Mouse (Mus musculus) urinary bladder, postnatal 14 days (tissue): ENCODE results near the gene Morn1.

Source experiments
- DNase-seq: peaks from one replicate; pipeline ENCODE4 v3.0.0; 2021; ENCODE audit warnings: low spot score

The Morn1 gene

DNA sequence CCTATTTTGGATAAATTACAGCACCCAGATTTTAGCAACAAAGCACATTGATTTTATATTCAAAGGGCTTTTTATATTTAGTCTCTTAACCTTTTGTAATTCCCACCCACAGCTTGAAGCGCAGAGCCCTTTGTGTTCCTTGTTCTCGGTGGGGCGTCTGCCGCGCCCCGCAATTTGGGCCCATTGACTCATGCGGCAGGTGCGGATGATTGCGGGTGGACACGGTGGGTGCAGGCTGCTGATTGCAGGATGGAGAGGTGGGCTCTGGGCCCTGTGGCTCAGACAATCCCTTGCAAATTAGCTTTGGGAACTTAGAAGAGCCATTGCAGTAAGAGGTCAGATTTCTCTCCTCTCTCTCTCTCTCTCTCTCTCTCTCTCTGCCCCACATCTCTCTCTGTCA is 31.9 kb downstream of the Morn1 start:
- no peak for DNase-seq

DNA sequence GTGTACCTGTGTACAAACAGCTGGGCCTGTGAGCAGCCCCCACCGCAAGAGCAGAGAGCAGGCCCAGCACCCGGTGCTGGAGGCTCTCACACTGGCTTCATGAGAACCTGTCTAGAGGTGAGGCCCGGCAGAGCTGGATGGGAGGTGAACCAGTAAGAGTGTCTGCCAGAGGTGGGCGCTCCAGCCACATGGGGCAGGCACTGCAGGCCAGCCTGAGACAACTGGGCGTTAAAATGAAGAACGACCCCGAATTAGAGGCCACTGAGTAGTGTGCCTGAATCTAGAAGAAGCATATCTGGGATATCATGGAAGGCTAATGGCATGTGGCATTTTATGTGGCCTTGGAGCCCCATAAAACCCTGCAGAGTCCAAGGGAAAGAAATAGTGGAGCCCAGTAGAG is 33.7 kb downstream of the Morn1 start:
- no peak for DNase-seq

DNA sequence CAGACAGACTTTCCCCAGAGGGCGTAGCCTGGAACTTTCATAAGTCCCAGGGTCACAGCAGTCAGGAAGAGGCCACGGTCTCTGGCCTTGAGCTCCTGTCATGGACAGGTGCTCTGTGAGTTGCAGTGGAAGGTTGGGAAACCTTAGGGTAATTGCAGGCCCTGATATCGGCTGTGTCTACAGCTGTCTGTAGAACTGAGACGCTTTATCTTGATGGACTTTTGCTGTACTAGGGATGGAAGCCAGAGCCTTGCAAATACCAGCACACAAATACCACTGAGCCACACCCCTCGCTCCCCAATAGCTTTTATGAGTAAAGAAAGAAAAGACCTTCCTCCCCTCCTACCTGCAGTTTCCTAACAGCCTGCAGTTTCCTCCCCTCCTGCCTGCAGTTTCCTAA is 34.2 kb downstream of the Morn1 start:
- DNase-seq: peak; percentile 60

DNA sequence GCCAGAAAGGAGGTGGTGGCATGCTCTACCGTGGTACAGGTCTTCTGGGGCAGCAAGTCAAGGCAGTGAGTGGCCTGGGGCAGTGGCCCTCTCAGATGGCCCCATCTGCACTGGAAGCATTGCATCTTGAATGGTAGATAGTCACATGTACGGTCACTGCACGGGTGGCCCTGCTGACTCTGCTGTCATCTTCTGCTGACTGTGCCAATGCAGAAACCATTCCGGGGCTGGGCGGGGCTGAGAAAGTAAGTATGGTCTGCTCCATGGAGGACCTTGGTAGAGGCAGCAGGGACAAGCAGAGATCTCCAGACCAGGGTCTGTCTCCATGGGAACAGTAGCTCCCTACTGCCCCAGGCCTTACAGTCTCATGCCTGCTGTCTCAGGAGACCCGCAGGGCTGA is 34.8 kb downstream of the Morn1 start:
- no peak for DNase-seq

DNA sequence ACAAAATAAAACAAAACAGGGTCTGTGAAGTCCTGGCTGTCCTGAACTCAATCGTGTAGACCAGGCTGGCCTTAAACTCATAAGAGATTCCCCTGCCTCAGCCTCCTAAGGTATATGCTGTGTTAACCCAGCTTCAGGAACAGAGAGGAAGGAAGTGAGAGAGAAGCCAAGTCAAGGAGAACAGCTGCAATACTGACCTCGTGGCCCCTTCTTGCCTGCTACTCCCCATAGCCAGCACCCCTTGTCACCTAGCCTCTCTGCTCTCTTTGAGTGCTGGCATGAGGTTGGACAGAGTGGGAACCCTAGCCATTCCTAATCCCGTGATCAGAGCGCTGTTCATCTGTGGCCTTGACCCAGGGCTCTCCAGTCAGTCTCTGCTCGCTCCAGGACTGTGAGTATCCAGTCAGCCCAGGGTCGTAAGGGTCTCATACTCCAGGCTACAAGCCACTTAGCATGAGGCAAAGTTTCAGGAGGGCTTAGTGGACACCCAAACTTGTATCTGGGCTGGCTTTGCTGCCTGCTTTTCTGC is 35.6 kb downstream of the Morn1 start:
- DNase-seq: no peak

DNA sequence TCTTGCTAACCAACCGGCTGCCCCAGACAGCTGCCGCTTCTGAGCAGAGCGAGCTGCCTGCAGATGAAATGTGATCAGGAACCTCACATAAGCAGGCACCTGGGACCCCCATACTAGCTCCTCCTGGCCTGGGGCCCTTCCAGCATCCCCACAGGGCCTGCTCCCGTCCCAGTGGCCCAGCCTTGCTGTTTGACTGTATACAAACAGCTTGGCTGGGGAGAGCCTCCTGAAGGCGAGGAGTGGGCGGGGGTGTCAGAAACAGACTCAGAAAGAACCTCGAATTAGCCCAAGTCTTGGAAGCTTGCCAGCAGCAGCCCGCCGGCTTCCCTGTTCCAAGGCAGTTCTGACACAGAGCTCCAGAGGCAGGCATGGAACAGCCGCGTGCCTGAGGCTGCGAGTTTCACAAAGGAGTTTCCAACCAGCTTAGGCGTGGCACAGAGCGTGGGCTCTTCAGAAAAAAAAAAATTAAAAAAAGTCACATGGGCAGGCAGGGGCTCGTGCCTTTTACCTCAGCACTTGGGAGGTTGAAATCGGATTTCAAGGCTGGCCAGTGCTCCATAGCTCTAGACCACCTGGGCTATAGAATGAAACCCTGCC is 36.2 kb downstream of the Morn1 start:
- DNase-seq: peak; percentile 77

DNA sequence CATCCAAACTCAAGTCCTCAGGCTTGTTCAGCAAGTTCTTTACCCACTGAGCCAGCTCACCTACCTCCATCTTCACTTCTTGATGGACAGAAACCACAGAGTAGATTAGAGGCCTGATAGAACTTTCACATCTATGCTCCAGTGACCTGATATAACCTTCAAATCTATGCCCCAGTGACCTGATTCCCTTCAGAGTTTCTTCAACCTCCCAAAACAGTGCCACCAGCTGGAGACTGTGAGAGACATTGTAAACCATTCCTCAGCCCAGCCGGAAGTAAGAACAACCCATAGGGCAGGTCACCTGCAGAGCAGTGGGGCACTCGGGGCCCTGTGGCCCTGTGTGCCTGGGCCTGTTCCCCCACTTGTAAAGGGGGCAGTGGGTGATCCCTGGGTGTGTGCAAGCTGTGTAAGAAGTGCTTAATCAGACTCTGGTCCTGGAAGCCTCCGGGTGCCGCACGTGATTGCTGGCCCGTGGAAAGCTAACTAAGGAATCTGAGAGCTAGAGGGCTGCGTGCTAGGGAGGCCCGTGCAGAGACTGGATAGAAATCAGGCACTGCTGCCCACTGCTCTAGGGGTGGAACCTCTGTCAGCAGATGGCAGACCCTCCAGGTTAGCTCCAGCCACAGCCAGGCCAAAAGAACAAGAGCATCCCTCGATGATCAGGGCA is 37.6 kb downstream of the Morn1 start:
- DNase-seq: no peak

DNA sequence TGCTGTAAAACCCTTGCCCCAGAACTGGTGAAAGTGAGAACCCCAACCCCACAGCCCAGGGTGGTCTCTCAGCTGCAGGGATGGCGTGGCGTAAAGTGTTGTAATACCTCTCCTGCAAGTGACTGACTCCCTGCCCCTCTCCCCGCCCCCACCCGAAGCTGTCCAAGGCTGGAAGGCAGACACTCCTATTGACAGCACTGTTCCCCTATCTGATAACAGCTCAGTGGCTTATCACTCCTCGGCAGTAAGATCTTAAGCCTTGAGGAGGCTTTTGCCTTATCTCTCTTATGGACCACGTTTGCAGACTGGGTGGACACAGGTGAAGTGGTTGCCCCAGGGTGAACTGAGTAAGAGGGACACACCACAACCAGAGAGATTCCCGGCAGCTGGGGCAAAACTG is 38.9 kb downstream of the Morn1 start:
- no peak for DNase-seq

DNA sequence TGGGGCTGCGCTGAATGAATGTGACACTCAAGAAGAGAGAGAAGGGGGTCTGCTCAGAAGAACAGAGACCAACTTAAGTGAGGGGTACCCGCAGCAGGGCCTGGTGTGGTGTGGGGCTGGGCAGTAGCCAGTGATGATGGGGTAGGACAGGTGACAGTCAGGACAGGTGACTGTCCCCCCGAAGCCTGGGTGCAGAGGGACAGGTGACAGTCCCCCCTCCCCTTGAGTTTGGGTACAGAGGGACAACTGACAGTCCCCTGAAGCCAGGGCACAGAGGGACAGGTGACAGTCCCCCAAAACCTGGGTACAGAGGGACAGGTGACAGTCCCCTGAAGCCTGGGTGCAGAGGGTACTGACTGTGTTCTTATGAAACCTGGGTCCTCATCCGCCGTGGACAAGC is 39.8 kb downstream of the Morn1 start:
- no peak for DNase-seq

DNA sequence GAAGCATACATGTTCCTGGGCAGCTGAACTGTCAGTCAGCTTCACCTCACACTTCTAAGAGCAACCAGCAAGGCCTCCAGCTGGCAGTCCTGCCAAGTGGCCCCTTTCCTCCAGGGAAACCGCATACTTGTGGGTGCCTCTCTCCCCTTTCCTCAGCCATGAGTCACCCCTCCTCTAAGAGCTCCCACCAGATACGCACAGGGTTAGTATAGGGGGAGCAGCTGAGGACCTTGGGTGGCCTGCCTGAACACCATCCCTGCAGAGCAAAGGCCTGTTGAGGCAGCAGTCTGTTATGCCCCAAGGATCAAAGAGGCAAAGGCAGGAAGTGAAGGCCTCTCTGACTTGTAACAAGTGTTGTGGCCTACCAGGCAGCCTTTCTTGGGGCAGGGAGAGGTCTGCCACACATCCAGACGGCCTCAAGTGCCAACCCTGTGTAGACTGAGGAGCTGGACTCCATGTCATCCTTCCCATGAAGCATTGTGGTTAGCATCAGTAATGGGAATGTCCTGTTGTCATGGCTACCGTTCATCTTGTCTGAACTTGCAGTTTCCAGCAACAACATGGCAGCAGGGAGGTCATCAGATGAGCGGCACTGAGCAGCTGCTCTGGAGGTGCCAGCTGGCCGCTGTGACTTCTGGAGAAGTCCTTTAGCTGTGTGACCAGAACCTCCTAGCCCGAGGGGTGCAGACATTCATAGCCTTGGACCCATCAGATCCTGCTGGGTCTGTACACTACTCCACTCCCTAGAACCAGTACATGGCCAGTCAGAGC is 40.4 kb downstream of the Morn1 start:
- DNase-seq: no peak

DNA sequence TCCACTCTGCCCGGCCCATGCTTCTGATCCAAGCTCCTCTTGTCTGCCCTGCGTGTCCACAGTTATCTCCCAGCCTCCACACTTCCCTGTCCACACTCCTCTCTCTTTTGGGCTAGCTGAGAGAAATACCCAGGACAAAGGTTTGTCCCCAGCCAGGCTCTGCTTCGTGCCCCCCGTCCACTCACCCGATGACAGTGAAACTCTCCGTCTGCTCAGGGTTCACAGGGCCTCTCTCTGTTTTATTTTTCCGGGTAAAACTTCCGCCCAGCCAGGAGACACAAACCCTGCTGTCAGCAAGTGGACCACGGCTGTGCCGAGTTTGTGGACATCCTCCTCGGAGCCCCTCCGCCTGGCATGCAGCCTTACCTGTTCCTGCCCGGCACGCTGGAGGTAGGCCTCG is 42.0 kb downstream of the Morn1 start:
- no peak for DNase-seq

DNA sequence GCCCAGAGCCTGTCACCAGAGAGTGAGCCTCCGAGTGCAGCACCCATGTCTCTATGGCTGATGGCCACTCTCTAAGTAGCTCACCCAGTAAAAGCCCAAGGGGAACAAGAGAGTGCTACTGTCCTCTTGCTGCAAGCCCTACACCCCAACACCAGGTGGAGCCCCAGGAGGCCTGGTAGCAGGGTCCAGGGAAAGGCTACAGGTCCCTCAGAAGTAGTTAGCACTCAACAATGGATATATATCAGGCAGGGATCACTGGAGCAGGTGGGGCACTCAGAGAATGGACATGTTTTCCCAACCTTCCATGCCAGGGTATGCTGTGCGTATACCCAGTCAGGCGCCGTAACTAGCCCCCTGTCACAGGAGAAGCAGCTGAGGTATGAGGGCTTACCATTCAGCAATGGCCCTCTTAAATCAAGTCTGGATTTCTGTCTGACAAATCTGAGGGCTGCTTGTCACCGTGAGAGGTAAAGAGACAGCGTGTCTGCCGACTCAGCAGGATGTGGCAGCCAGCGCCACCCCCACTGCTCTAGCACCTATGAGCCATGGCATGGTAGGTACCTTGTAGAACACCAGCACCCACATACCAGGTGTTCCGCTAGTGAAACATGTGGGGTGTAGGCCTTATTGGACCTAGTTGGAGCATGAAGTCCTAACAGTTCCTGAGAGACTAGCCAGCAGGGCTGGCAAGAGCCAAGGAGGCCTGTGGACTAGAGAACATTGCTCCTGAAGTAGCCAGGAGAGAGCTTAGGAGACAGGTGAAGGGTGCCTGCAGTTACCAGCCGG is 42.9 kb downstream of the Morn1 start:
- peak; percentile 42 for DNase-seq

DNA sequence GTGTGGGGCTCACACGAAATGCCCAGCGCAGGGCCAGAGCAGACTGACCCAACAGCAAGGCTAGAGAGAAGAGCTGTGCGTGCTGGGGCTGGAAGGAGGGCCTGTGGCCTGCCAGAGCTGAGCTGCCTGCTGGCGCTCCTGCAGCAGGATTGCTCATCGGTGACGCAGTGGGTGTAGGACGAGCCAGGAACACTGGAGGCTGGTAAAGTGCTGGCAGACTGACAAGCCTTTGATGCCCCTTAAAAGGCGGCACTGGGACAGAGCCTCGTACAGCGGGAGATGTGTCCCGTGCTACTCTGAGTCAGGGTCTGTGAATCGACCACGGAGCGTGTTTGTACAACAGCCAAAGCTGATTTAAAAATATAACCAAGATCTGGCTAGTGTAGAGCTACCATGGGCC is 43.6 kb downstream of the Morn1 start:
- peak; percentile 91 for DNase-seq

DNA sequence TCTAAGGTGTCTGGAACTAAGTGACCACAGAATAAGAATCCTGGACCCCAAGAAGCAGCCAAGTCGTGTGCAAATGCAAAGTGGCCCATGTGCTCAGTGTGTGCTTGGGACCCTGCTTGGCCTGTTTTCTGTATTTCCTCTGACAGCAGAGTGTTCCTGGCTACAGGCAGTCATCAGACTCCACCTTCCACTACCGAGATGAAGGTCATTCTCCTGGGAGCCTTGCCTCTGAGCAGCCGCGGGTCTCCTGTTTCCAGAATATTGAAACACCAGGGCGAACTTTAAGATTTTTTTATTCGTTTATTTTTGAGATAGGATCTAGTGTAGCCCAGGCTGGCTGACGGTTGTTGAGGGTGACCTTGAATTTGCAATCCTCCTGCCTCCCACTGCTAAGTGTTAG is 44.2 kb downstream of the Morn1 start:
- DNase-seq: no peak

DNA sequence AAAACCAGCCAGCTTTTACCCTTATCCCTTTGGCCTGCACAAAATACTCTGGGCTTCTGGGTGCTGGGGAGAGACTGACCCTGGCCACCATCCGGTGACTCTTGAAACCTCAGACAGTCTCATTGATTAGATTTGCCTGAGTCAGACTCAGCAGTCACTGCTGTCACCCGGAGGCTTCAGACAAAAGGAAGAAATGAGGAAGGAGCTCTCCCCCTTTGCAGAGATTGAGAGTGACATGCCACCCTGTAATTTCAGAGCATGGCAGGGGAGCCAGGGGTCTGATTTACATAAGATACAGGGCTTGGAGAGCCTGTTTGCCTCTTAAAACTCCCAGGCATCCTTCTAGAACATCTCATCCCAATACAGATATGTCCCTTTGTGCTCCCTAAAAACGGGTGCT is 46.8 kb downstream of the Morn1 start:
- no peak for DNase-seq

DNA sequence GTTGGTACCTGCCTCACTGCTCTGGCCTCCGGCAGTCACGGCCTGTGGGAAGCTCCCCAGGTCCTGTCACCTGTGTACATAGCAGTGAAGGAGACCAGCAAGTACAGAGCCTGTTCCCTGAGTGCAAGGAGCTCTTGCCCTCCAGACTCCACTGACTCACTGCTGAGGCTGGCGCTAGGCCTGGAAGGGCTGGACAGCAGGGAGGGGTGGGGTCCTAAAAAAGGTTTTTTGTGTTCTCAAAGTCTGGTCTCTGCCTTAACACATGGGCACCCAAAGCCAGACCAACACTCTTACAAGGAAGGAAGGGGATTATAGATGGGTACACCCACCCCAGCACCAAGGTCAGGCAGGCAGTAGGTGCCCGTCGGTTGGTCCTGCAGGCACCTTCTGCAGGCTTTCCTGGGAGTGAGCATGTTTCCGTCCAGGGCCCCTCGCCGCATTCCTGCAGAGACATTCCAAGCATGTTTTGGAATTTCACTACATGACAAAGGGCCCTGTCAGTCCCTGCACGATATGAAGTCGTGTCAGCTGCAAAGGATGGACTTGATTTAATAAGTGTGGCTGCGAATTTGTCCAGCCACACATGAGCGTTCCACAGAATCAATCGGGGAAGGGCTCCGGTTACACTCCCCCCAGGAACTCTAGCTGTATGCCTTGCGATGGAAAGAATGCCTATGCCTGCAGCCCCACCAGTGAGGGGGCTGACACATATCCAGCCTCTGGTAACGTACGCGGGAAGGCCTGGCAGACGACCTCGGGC is 47.5 kb downstream of the Morn1 start:
- peak; percentile 78 for DNase-seq

DNA sequence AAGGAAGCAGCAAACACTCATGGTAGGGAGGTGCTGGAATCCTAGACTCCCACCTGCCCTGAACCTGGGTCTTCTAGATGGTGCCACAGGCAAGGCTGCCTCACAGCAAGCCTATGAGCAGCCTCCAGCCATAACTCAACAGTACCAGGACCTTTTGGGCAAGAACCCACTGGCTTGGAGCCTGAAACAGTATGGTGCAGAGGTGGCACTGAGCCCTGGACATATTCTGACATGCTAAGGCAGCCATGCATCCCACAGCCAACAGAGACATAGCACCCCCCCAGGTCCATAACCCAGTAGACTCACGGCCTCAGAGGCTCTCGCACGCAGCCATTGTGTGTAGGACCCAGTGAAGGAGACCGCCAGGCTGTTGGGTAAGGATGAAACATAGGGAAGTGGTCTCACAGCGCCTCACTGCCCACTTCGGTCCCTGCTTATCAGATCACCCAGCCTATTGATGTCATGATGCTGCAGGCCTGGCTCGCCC is 48.4 kb downstream of the Morn1 start:
- no peak for DNase-seq

DNA sequence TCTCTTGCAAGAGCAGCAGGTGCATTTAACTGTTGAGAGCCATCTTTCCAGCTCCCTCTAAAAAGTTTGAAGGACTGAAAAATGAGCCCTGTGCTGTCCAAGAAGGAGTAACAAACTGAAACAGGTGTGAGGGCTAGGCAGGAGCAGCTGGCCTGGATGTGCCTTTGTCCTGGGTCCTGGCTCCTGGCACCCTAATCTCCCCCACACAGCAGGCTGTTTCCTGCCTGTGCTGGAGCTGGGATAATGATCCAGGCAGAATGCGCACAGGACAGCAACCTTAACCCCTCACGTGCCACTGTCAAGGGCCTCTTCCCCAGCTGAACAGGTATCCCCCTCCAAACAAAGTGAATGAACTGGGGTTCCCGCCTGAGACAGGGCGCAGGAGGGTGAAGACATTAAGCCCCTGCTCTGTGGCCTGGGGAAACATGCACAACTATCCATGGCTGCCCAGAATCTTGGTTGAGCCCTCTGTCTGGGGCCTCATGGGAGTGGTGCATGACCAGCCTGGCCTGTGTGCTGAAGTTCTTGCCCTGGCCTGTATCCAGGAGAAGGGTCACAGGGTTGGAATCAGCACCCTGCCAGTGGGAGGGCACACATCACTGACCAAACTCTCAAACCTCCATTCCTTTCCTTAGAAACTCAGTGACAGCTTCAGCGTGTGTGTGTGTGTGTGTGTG is 49.7 kb downstream of the Morn1 start:
- peak; percentile 53 for DNase-seq

DNA sequence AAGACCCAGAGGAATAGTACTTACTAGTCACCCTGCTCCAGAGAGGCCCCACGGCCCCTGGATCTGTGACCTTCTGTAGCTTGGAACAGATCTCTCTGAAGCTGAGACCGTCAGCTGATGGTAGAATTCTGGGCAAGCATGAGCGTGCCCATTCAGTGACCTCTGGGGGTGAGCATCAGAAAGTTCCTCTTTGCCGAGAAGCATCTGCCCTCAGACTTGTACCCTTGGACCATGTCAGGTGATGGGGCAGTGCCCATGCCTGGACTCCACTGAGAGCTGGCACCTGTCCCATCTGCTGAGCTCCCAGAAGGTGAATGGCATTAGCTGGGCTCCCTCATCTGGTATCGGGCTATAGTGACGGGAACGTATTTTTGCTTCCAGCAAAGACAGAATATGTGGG is 51.5 kb downstream of the Morn1 start:
- no peak for DNase-seq

DNA sequence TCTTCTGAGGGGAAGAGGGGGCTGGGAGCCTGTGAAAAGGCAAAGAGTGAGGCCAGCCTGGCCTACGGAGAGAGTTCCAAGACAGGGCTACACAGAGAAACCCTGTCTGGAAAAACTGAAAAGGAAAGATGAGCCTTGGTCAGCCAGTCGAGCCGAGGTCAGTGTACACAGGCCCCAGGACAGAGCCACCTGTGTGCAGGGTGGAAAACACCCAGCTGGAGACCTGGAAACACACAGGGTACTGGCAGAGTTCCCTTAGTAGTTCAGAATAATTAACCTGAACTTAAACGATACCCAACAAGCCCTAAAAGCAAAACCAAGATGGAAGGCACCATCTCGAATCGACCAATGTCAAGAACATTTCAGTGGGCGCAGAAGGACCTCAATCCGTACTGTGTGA is 52.1 kb downstream of the Morn1 start:
- no peak for DNase-seq
